Mouse (Mus musculus) T-helper 1 cell (primary cell): ENCODE data around the gene Celf2.

Experiments
- in situ Hi-C: fragments of 300-600 bp; cut with MboI, MseI; formaldehyde crosslinking; loops from one replicate; pipeline ENCODE4 v1.15.1; 2025; ENCODE audit warnings: high pct_unique_total_duplicates

The Celf2 gene

DNA sequence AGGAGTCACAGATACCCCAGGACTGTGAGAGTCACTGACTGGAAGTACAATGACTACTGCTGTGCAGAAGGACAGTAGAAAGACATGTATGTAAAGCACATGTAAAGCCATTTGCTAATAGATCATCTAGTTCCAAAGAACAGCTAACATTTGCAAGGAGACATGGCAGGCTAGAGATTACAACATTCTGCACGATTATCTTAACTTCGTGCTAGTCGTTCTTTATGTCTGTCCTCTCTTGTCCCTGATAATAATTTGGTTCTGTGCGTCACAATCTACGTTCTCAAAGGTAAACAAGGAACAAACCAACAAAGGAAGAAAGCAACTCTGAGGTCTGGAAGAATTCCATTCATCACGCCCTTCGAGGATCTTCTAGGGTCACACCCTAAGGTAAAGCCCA, 805.0 kb downstream of the Celf2 start:
- in situ Hi-C loops = loop anchor here (10.0 kb wide), 2 partner anchors 110 to 140 kb away; no protein-coding TSS in a partner anchor

DNA sequence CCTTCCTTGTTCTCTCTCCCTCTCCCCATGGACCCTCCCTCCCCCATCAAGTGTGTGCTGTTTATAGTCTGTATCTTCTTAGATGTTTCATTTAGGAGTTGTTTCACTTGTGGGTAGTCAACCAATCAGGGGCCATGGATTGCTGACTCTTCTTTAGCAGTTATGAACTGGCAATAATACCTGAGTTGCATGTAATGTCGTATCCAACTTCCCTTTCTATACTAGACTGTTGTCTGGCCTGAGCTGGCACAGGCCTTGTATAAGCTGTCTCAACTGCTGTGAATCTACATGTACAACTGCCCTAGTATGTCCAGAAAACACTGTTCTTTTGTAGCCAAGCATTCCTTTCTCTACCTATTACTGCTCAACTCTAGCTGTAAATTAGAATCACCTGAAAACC, 813.0 kb downstream of the Celf2 start:
- in situ Hi-C loops = no loop called here

GRCm38 (mm10) chr2:6695353-6695951, 813.9 kb downstream of the Celf2 start:
- in situ Hi-C loops = no loop called here

- in situ Hi-C loops = no loop called here
These were observed 819.7 kb downstream of the Celf2 start for GRCm38 (mm10) chr2:6689689-6690088.

DNA sequence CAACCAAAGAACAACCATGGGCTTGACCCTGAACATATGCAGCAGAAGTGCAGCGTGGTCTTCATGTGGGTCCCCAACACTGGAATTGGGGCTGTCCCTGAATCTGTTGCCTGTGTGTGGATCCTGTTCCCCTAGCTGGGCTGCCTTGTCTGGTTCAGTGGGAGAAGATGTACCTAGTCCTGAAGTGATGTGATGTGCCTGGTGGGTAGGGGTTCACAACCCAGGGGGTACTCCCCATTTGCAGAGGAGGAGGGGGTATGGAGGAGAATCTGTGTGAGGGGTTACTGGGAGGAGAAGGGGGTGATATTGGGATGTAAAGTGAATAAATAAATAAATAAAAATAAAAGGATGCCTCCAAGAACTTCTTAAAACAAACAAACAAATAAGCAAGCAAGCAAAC, 831.1 kb downstream of the Celf2 start:
- in situ Hi-C loops = loop anchor here (10.0 kb wide), 1 partner anchor 1103 kb away; no protein-coding TSS in a partner anchor

GRCm38 (mm10) chr2:6677457-6677856, 831.9 kb downstream of the Celf2 start:
- in situ Hi-C loops = loop anchor here (10.0 kb wide), 1 partner anchor 1103 kb away; no protein-coding TSS in a partner anchor

DNA sequence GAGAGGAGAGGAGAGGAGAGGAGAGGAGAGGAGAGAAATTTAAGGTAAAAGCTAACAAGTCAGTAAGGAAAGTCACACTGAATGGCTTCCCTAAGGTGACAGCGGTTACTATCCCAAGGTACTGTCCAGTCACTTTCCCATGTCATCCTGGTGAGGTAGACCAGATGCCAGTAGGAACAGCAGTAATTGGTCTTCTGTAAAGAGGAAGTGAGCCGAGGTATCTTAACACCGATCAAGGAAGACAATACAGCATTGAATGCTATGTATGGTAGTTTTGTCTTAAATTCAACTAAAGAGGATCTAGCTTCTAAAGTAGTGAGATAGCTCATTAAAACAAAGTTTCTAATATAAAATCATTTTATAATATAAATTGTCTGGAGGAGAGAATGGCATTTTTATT, 835.0 kb downstream of the Celf2 start:
- in situ Hi-C loops = loop anchor here (10.0 kb wide), 1 partner anchor 1100 kb away; no protein-coding TSS in a partner anchor

DNA sequence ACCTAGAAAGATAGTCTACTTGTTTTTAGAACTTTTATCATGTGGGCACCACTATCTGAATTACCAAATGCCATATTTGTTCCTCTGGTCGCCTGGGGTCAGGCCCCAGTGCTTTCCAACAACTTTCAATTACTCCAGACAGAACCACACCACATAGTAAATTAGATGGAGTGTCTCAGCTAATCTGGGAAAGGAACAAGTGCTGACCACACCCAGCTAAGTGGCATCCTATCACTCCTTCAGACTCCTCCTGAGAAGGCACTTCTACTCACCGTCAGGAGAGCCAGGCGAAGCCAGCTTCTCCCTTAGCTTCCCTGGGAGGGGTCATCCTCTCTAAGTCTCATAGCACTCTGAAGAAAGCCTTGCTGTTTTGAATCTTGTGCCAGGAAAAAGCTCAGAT, 835.9 kb downstream of the Celf2 start:
- in situ Hi-C loops = loop anchor here (10.0 kb wide), 1 partner anchor 1099 kb away; no protein-coding TSS in a partner anchor

- in situ Hi-C loops = no loop called here
These were observed 841.8 kb downstream of the Celf2 start for GRCm38 (mm10) chr2:6667611-6668010.

DNA sequence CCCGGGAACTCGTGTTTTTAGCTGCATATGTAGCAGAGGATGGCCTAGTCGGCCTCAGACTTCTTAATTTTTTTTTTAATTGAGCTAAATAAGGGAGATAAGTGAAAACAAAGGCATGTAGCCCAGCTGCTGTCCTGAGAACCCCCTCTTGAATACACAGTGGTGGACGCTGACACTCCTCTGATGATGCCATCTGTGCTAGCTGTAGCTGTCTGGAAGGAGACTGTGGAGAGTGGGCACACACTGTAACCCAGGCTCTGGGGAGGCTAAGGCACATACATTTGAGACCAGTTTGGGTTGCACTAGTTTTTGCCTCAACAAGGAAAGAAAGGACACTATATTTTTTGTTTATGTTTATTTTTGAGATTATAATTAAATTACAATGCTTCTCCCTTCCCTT, 849.5 kb downstream of the Celf2 start:
- in situ Hi-C loops = no loop called here

DNA sequence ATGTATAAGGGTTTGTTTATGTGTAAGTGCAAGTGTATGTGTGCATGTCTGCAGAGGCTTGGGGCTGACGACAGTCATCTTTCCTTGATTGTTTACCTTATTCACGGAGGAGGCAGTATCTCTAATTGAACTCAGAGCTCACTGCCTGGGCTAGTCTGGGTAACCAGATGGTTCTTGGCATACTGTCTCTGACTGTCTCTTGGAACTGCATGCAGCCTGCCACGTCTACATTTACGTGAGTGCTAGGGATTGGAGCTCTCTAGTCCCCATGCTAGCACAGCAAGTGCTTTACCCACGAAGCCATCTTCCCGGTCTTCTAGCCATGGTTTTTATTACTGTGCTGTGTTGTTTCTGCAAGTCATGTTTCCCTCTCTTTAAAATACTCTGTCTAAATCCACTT, 855.6 kb downstream of the Celf2 start:
- in situ Hi-C loops = no loop called here

GRCm38 (mm10) chr2:6651697-6652096, 857.7 kb downstream of the Celf2 start:
- in situ Hi-C loops = no loop called here

DNA sequence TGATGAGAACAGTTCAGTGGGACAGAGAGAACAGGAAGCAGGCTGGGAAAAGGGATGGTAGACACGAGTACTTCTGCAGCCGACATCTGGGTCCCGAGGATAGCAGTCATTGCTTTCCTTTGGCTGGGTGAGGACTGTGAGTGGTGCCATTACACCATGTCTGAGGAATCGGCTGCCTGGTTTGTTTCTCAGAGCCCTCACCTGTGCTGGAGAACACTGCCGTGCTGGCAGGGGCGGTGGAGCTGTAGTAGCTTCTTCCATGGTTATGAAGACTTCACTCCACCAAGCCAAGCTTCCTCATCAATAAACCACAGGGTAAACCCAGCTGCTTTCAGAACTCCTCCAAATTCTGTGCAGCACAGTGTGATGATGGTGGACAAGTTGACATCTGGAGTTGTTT, 860.5 kb downstream of the Celf2 start:
- in situ Hi-C loops = no loop called here

- in situ Hi-C loops = no loop called here
These were observed 862.3 kb downstream of the Celf2 start for GRCm38 (mm10) chr2:6647028-6647427.

- in situ Hi-C loops = no loop called here
These were observed 863.0 kb downstream of the Celf2 start for GRCm38 (mm10) chr2:6646325-6646724.

- in situ Hi-C loops = no loop called here
These were observed 867.0 kb downstream of the Celf2 start for GRCm38 (mm10) chr2:6642222-6642850.

DNA sequence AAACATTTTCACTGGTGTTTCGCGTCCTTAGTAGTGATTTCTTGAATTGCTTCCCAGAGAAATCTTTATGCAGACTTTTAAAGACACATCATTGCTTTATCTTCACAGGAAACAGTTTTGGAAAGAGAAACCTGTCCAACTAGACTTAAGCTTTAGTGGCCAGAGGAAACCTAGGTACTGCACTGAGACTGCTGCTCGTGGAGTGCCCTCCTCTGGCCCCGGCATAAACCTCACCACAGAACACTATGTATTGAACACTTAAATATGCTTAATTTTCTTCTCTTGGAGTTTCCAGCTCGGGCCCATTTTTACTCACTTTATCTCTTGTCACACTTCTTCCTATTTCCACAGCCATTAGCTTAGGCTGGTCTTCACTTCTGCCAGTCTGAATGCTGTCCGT, 870.0 kb downstream of the Celf2 start:
- in situ Hi-C loops = no loop called here

GRCm38 (mm10) chr2:6637147-6637546, 872.2 kb downstream of the Celf2 start:
- in situ Hi-C loops = no loop called here

DNA sequence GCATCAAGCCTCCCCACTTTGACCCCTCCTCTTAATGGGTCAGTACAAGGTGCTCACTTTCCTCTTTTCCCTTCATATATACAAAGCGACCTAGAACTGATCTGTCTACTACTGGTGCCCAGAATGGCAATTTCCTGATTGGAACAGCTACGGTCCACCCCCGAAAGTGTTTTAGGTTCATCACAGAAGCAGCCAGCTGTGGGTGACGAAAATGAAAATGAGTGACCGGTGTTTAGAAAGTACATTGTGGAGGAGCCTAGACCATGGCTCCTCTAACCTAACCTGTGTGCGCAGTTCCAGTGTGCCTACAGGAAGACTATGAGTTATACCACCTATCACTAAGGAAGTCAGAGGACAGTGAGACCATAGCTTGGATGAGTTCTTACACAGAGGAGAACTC, 874.5 kb downstream of the Celf2 start:
- in situ Hi-C loops = no loop called here

GRCm38 (mm10) chr2:6633115-6633514, 876.2 kb downstream of the Celf2 start:
- in situ Hi-C loops = no loop called here

DNA sequence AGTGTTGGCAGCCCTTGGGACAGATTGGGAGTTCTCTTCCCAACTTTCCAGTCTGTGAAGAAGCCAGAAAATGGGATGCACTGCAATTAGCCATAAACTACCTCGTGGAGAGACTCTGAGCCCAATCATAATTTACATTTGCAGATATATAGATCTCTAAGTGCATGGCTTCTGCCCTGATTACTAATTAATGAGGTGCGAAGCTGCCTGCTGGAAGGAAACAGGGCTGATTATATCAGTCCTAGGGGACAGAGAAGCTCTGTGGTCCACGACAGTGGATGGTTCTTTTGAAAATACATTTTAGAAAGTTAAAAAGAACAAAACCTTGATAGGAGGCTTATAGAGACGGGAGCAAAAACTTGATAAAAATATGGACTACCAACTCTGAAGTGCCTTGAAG, 885.6 kb downstream of the Celf2 start:
- in situ Hi-C loops = no loop called here

GRCm38 (mm10) chr2:6622082-6622481, 887.3 kb downstream of the Celf2 start:
- in situ Hi-C loops = no loop called here

DNA sequence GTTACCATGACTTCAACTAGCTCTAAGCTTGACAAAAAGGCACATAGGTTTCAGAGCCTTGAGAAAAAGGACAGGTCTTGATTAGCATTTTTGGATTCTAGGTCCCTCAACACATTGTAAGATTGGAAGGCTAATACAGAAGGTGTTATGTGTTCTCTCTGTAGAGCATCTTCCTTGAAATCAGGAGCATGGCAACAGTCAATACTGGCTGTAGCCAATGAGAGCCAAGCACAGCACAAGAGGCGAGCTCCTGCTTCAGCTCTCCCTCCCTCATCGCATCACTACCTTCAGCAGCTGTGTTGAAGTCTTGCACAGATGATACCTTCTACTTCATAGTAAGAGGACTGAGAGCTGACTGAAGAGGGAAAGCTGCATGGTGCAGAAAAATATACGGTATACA, 890.5 kb downstream of the Celf2 start:
- in situ Hi-C loops = no loop called here
